Mouse (Mus musculus) stomach, embryonic 15.5 days (tissue): ENCODE measurements around the gene Usp15. TPM values are rescaled to one million over a fixed set of nuclear protein-coding genes. Genes with fewer than 3 reads are reported as not detected.

Source experiments
- ATAC-seq: fragments of 200-750 bp; cut with Nextera tagmentation; 2 replicates; pipeline ENCODE4 v1.8.0; 2017; ENCODE audit warnings: low read depth, moderate number of reproducible peaks, moderate TSS enrichment; ENCODE audit not compliant: insufficient read depth, low FRiP score
- H3K27ac ChIP-seq: fragments of 300-500 bp; sonication (generic); 2 replicates; pipeline ENCODE4 v1.5.1; 2015; ENCODE audit warnings: mild to moderate bottlenecking, inconsistent platforms
- H3K27me3 ChIP-seq: fragments of 300-500 bp; sonication (generic); replicated peaks from 2 replicates; pipeline ENCODE4 v1.6.1; 2015; ENCODE audit warnings: inconsistent platforms
- H3K36me3 ChIP-seq: fragments of 300-500 bp; sonication (generic); 2 replicates; pipeline ENCODE4 v1.6.1; 2015; ENCODE audit warnings: inconsistent platforms
- H3K4me1 ChIP-seq: fragments of 300-500 bp; sonication (generic); 2 replicates; pipeline ENCODE4 v1.6.1; 2015; ENCODE audit warnings: inconsistent platforms
- H3K4me2 ChIP-seq: fragments of 300-500 bp; sonication (generic); 2 replicates; pipeline ENCODE4 v1.6.1; 2015; ENCODE audit warnings: mild to moderate bottlenecking, inconsistent platforms
- H3K4me3 ChIP-seq: fragments of 300-500 bp; sonication (generic); replicated peaks from 2 replicates; pipeline ENCODE4 v1.5.1; 2015; ENCODE audit warnings: inconsistent platforms
- H3K9ac ChIP-seq: fragments of 300-500 bp; sonication (generic); 2 replicates; pipeline ENCODE4 v1.6.1; 2015; ENCODE audit warnings: inconsistent platforms
- H3K9me3 ChIP-seq: fragments of 300-500 bp; sonication (generic); 2 replicates; pipeline ENCODE4 v1.6.1; 2016; ENCODE audit warnings: inconsistent platforms
- WGBS: fragments of 180-500 bp; shearing (Covaris S2); methylation state at CpG from one replicate; pipeline ENCODE4 v1.1.7; 2015; 5-methylcytosine and 5-hydroxymethylcytosine counted together
- polyA plus RNA-seq: library from polyadenylated mRNA; unstranded; fragments of >200 nt; fragmentation: Nextera tagmentation; extraction: Ambion mirVana; gene quantifications from 2 replicates; pipeline ENCODE4 v1.2.1, GENCODE M21; 2015

Usp15 gene
- polyA plus RNA-seq, 1 experiment from 2014 or later = 70.3 TPM

- 92% methylated on average over 10 of the region's 10 CpGs for WGBS
- Histone ChIP-seq H3K4me1 (no peaks in the 10 kb centered on the region), H3K9me3 (no peaks in the 10 kb centered on the region), H3K4me2 (no peak overlapping the region), H3K4me3 (no peak overlapping the region), H3K27me3 (no peaks in the 10 kb centered on the region), H3K27ac (no peak overlapping the region), H3K9ac (no peak overlapping the region), H3K36me3 (no peaks in the 10 kb centered on the region; the same call in 1 of the 2 replicates)
- no peak for ATAC-seq
Measured at GRCm38 (mm10) chr10:123131487-123131886, 65.3 kb downstream of the Usp15 start.

GRCm38 (mm10) chr10:123120666-123121392 is 76.0 kb downstream of the Usp15 start:
- no peaks in the 10 kb centered on the region for H3K9me3 ChIP-seq
- H3K4me2 ChIP-seq = no peak overlapping the region
- H3K27me3 ChIP-seq = no peaks in the 10 kb centered on the region
- 94% methylated on average over 14 of the region's 14 CpGs for WGBS
- H3K9ac ChIP-seq = no peak overlapping the region
- no peak overlapping the region for H3K27ac ChIP-seq
- peaks cover 64% of the 10 kb centered on the region for H3K36me3 ChIP-seq
- H3K4me1 ChIP-seq = no peaks in the 10 kb centered on the region
- H3K4me3 ChIP-seq = no peak overlapping the region
- no peak for ATAC-seq

GRCm38 (mm10) chr10:123116861-123117260 is 79.9 kb downstream of the Usp15 start:
- Histone ChIP-seq H3K27ac (no peak overlapping the region), H3K4me2 (no peak overlapping the region), H3K9me3 (no peaks in the 10 kb centered on the region), H3K4me1 (no peaks in the 10 kb centered on the region), H3K27me3 (no peaks in the 10 kb centered on the region), H3K36me3 (peaks cover 42% of the 10 kb centered on the region), H3K9ac (no peak overlapping the region), H3K4me3 (no peak overlapping the region)
- 77% methylated on average over 14 of the region's 14 CpGs for WGBS
- no peak for ATAC-seq

GRCm38 (mm10) chr10:123113466-123113865 is 83.3 kb downstream of the Usp15 start:
- H3K4me3 ChIP-seq = no peak overlapping the region
- H3K4me2 ChIP-seq = no peak overlapping the region
- peaks cover 22% of the 10 kb centered on the region; the same call in 1 of the 2 replicates for H3K36me3 ChIP-seq
- no peaks in the 10 kb centered on the region for H3K27me3 ChIP-seq
- no peaks in the 10 kb centered on the region for H3K4me1 ChIP-seq
- no peak overlapping the region for H3K9ac ChIP-seq
- no peak overlapping the region for H3K27ac ChIP-seq
- H3K9me3 ChIP-seq = no peaks in the 10 kb centered on the region
- ATAC-seq = no peak
- 94% methylated on average over 8 of the region's 8 CpGs for WGBS

GRCm38 (mm10) chr10:123112787-123113168 is 84.0 kb downstream of the Usp15 start:
- WGBS = 88% methylated on average over 9 of the region's 9 CpGs
- Histone ChIP-seq H3K9ac (no peak overlapping the region), H3K27ac (no peak overlapping the region), H3K27me3 (no peaks in the 10 kb centered on the region), H3K9me3 (no peaks in the 10 kb centered on the region), H3K36me3 (peaks cover 19% of the 10 kb centered on the region; the same call in 1 of the 2 replicates), H3K4me2 (no peak overlapping the region), H3K4me1 (no peaks in the 10 kb centered on the region), H3K4me3 (no peak overlapping the region)
- no peak for ATAC-seq

- H3K9me3 ChIP-seq = no peaks in the 10 kb centered on the region
- H3K4me2 ChIP-seq = no peak overlapping the region
- H3K27ac ChIP-seq = no peak overlapping the region
- no peak overlapping the region for H3K4me3 ChIP-seq
- peaks cover 16% of the 10 kb centered on the region; the same call in 1 of the 2 replicates for H3K36me3 ChIP-seq
- no peaks in the 10 kb centered on the region for H3K4me1 ChIP-seq
- no peaks in the 10 kb centered on the region for H3K27me3 ChIP-seq
- ATAC-seq = no peak
- no peak overlapping the region for H3K9ac ChIP-seq
- 82% methylated on average over 11 of the region's 11 CpGs for WGBS
Measured at GRCm38 (mm10) chr10:123112056-123112786, 84.6 kb downstream of the Usp15 start.

- H3K4me2 ChIP-seq = no peak overlapping the region
- H3K4me3 ChIP-seq = no peak overlapping the region
- no peak overlapping the region for H3K9ac ChIP-seq
- H3K27ac ChIP-seq = no peak overlapping the region
- peaks cover 6% of the 10 kb centered on the region; the same call in 1 of the 2 replicates for H3K36me3 ChIP-seq
- 82% methylated on average over 11 of the region's 11 CpGs for WGBS
- ATAC-seq = no peak
- no peaks in the 10 kb centered on the region for H3K27me3 ChIP-seq
- H3K9me3 ChIP-seq = no peaks in the 10 kb centered on the region
- no peaks in the 10 kb centered on the region for H3K4me1 ChIP-seq
Measured at GRCm38 (mm10) chr10:123110548-123110947, 86.2 kb downstream of the Usp15 start.

GRCm38 (mm10) chr10:123108527-123108926 is 88.3 kb downstream of the Usp15 start:
- Histone ChIP-seq H3K4me2 (no peak overlapping the region), H3K4me1 (no peaks in the 10 kb centered on the region), H3K4me3 (no peak overlapping the region), H3K36me3 (0 out of 2 replicates have a peak, but pooled peaks cover 3% of the 10 kb centered on the region), H3K9ac (no peak overlapping the region), H3K27ac (no peak overlapping the region), H3K27me3 (no peaks in the 10 kb centered on the region), H3K9me3 (no peaks in the 10 kb centered on the region)
- 59% methylated on average over 1 of the region's 1 CpGs for WGBS
- ATAC-seq = no peak

GRCm38 (mm10) chr10:123108121-123108520 is 88.7 kb downstream of the Usp15 start:
- Histone ChIP-seq H3K9ac (no peak overlapping the region), H3K9me3 (no peaks in the 10 kb centered on the region), H3K4me2 (no peak overlapping the region), H3K4me3 (no peak overlapping the region), H3K36me3 (0 out of 2 replicates have a peak, but pooled peaks cover 3% of the 10 kb centered on the region), H3K4me1 (no peaks in the 10 kb centered on the region), H3K27ac (no peak overlapping the region), H3K27me3 (no peaks in the 10 kb centered on the region)
- no peak for ATAC-seq
- 80% methylated on average over 5 of the region's 5 CpGs for WGBS

GRCm38 (mm10) chr10:123101303-123101702 is 95.5 kb downstream of the Usp15 start:
- H3K4me1 ChIP-seq = no peaks in the 10 kb centered on the region
- no peaks in the 10 kb centered on the region for H3K9me3 ChIP-seq
- H3K4me3 ChIP-seq = no peak overlapping the region
- H3K4me2 ChIP-seq = no peak overlapping the region
- WGBS = 26% methylated on average over 1 of the region's 1 CpGs
- no peak overlapping the region for H3K9ac ChIP-seq
- H3K27ac ChIP-seq = no peak overlapping the region
- no peaks in the 10 kb centered on the region for H3K36me3 ChIP-seq
- H3K27me3 ChIP-seq = no peaks in the 10 kb centered on the region
- ATAC-seq = no peak

GRCm38 (mm10) chr10:123100584-123100983 is 96.2 kb downstream of the Usp15 start:
- no peak overlapping the region for H3K4me3 ChIP-seq
- H3K9ac ChIP-seq = no peak overlapping the region
- H3K9me3 ChIP-seq = no peaks in the 10 kb centered on the region
- no peaks in the 10 kb centered on the region for H3K36me3 ChIP-seq
- no peak overlapping the region for H3K27ac ChIP-seq
- WGBS = 74% methylated on average over 2 of the region's 2 CpGs
- no peaks in the 10 kb centered on the region for H3K27me3 ChIP-seq
- no peaks in the 10 kb centered on the region for H3K4me1 ChIP-seq
- no peak for ATAC-seq
- no peak overlapping the region for H3K4me2 ChIP-seq

- H3K4me2 ChIP-seq = no peak overlapping the region
- no peaks in the 10 kb centered on the region for H3K27me3 ChIP-seq
- H3K9ac ChIP-seq = no peak overlapping the region
- WGBS = 87% methylated on average over 7 of the region's 7 CpGs
- H3K36me3 ChIP-seq = no peaks in the 10 kb centered on the region
- no peaks in the 10 kb centered on the region for H3K4me1 ChIP-seq
- no peaks in the 10 kb centered on the region for H3K9me3 ChIP-seq
- ATAC-seq = no peak
- H3K27ac ChIP-seq = no peak overlapping the region
- H3K4me3 ChIP-seq = no peak overlapping the region
Measured at GRCm38 (mm10) chr10:123094504-123094903, 102.3 kb downstream of the Usp15 start.
